Mouse (Mus musculus): ENCODE results near the gene Pbxip1.

The Pbxip1 gene

GRCm38 (mm10) chr3:89435041-89435440 is 1.5 kb upstream of the Pbxip1 start:
- no peak for DNase-seq

DNA sequence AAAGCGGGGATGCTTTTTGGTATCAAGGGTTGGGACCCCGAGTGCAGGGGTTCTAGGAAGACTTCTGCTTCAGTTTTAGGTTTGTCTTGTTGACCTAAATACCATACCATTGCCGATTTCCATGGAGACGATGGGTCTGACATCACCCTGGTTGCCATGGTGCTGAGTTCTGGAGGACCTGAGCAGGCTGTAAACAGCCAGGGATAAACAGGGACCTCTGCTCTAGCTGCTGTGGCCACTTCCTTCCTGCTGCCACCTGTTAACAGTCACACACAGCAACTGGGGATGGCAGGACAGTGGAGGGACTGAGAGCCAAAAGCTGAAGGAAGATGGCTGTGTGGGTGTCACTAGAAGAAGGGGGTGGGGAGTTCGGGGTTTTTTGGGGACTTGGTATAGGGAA is 763 bp downstream of the Pbxip1 start:
- DNase-seq, result no peak

GRCm38 (mm10) chr3:89440691-89441090 is 4.2 kb downstream of the Pbxip1 start:
- no peak for DNase-seq

GRCm38 (mm10) chr3:89448720-89449537 is 12.4 kb downstream of the Pbxip1 start:
- DNase-seq, result peak; percentile 52

DNA sequence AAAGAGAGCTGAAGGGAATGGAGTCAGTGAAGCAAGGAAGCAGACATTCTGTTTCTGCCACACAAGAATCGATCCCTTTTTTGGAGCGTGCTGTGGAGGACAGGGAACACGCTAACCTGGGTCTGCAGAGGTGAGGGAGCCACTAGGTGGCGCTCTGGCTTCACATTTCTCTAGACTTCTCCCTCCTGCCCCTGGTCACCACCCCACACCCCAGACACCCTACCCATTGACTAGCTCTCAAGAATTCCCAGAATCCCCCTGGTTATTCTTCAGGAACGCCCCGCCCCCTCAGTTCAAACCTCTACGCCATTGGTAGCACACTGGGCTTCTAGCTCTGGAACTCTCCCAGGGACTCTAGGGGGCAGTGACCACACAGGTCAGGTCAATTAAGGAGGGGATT is 13.0 kb downstream of the Pbxip1 start:
- peak; percentile 84 for DNase-seq

DNA sequence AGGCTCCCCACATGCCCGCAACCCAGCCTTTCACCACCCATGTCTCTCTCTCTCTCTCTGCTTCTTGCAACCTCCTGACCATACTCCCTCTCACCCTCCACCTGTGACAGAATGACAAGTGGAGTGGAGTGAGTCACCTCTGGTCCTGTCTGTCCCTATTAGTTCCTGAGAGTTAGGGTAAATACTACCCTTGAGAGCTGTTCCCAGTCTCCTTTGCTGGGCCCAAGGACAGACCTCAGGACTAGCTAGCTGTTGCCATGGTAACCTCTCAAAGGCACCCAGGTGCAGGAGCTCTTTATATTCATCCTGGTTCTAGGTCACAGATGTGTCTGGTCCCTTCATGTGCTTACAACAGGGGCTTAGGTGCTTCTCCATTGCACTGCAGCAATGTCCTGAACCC is 15.4 kb downstream of the Pbxip1 start:
- DNase-seq, result no peak

GRCm38 (mm10) chr3:89454401-89455177 is 18.1 kb downstream of the Pbxip1 start, which contains the start of gene Pmvk:
Gene Pmvk (plus strand): TSS chr3:89454541.
- no peak for DNase-seq

- no peak for DNase-seq
Observed at GRCm38 (mm10) chr3:89455786-89456285, 19.3 kb downstream of the Pbxip1 start.

- DNase-seq, result peak; percentile 88
Observed at GRCm38 (mm10) chr3:89456726-89457665, 20.5 kb downstream of the Pbxip1 start.

DNA sequence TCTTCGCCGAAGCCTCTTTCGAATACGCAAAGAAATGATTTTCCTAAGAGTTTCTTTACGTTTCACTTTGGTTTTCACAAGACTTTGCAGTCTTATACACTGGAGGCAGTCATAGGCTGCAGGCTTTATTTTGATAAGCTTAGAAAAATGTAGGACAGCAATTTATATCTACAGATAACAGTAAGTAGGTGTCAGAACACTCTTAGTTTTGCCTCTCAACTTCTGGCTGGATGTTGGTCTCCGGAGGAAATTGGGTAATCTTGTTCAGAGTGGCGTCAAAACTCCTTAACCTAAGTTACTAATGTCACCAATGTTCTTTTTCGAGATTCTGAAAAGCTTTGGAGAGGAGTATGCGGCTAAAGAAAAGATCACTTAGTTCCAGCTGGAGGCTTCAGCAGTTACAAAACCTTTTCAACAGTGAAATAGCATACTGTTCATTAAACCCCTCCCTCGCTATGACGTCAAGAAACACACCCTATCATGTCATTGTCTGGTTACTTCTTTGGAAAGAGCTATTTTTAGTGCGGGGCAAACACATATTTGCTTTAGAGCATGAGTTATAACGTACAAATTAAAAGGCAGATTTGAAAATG is 22.0 kb downstream of the Pbxip1 start:
- DNase-seq, result no peak

DNA sequence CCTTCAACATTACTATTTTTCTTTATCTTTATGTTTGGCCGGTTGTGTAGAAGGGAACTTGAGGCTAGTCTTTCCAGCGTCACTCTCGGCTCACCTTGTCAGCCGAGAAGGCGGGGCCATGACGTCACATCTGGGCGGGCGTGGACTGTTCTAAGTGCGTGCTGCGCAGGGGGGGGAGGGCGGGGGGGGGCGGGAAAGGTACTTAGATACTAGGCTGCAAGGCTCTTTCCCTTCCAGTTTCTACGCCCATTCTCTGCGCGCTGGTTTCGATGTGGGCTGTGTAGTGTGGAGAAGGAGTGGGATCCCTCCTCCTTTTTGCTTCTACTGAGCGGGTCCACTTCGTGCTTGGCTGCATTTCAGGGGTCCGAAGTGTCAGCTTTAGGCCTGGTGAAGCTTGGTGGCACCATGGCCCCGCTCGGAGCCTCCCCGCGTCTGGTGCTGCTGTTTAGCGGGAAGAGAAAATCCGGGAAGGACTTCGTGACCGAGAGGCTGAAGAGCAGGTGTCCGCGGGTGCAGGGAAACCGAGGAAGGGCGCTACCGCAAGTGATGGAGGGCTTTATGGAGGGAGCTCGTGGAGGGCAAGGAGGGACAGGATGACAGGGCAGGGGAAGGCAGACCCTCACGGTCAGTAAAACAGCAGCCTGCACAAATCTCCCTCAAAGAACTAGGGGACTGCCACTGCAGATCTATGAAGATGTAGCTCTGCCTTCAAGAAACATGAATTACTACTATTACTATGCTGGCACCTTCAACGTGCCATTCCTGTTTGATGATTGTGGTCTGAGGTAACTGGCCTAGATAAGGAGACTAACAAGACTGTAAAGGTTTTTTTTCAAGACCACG is 22.7 kb downstream of the Pbxip1 start:
- DNase-seq, result peak; percentile 97

GRCm38 (mm10) chr3:89468268-89468667 is 31.8 kb downstream of the Pbxip1 start:
- no peak for DNase-seq

DNA sequence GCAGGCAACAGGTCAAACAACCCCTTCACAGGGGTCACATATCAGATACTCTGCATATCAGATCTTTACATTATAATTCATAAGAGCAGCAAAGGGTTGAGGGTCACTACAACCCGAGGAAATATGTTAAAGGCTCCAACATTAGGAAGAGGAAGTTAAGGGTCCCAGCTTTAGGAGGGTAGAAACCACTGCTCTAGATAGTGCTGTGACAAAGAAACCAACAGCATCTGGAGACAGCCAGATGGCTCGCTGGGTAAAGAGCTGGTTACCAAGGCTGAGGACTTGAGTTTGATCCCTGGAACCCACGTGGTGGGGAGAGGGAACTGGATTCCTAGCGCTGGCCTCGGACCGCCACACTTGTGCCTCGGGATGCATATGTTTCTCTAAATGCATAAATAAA is 35.8 kb downstream of the Pbxip1 start:
- no peak for DNase-seq

GRCm38 (mm10) chr3:89473838-89474237 is 37.3 kb downstream of the Pbxip1 start:
- no peak for DNase-seq

DNA sequence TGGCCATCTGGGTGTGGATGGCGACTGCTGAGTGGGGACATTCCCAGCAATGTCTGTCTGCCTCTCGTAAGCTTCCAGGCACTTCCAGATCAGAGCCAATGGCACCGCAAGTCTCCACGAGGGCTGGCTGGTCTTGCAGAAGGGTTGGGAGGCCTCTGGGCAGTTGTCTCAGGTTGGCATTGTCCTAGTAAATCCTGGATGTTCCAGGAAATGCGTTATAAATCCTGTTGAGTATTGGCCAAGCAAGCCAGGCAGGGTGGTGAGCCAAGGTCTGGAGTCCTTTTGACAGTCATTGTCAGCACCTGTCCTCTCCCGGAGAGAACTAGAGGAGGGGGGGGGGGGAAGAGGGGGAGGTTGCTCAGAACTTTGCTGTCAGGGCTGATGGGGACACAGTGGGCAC is 42.5 kb downstream of the Pbxip1 start:
- DNase-seq, result no peak

GRCm38 (mm10) chr3:89481488-89481887 is 45.0 kb downstream of the Pbxip1 start:
- DNase-seq, result peak; percentile 31

DNA sequence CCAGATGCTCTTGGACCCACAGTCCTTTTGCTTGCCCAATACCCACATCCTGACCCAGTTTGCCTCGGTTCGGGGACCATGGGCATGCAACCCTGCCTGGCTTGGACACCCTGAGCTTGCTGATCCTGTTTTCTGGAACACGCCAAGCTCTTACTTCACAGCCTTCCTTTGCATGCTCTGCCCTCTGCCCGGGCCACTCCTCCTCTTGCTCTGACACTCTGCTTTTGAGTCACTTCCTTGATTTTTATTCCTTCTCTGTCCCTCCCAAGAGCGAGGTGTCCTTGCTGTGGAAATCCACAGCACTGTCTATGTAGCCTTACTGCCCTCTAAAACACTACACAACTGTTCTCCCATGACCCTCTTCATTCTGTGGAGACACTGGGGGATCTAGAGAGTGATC is 45.7 kb downstream of the Pbxip1 start:
- no peak for DNase-seq

DNA sequence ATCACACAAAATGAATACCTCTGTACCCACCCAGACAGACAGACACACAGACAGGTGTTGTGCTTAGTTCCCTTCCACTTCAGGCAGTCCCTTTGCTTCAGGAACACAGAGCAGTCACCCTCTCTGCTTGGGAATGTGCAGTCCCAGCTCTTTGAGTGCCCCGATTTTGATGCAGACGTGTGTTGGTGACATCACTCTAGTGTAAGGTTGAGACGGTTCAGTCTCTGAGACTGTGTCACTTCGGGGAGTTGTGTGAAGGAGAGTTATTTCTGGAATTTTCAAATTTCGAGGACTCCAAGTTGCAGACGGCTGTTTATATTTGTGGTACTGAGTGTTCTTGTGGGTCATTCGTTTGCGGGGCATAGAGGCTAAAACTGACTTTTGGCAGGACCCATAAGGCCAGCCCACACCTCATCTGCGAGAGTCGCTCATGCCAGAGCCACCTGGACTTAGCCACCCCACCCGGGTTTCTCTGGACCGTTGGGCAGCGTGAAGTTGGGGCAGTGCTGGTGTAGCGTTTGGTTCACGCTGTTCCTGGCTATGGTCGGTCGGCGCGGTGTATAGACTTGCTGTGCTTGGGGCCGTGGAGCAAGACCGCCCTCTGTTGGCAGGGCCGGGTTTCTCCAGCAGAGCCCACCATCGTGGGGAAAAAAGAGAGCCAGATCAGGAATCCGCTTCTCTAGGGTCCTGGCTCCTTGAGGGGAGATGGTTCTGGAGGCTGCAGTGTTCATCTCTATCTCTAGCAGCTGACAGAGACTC is 48.4 kb downstream of the Pbxip1 start:
- peak; percentile 77 for DNase-seq

GRCm38 (mm10) chr3:89486111-89486510 is 49.6 kb downstream of the Pbxip1 start:
- DNase-seq, result no peak

GRCm38 (mm10) chr3:89486916-89487702 is 50.6 kb downstream of the Pbxip1 start:
- DNase-seq, result no peak

Measured in liver (tissue).